Mouse (Mus musculus): ENCODE results near the gene Aurkb. TPM values are rescaled to one million over a fixed set of nuclear protein-coding genes. Genes with fewer than 3 reads are reported as not detected.
"Not testable (repeated sequence)": the region's sequence is repeated elsewhere in the genome, so short reads cannot be mapped to it uniquely, and the experiment has no call there.

Gene Aurkb
- 12.6 and 15.4 TPM in 2 replicates for polyA plus RNA-seq (2015; fragmentation: Nextera tagmentation; extraction: Ambion mirVana)

- no peaks in the 10 kb centered on the region for H3K9me3 ChIP-seq (replicated peaks; ENCODE audit: control insufficient read depth, low read length, poor library complexity, severe bottlenecking)
- H3K4me1 ChIP-seq (ENCODE audit: control insufficient read depth, insufficient read depth, low read length): peaks cover 8% of the 10 kb centered on the region
- peak within 1 kb of the TSS; percentile 60 for H3K4me3 ChIP-seq (ENCODE audit: low read depth, low read length)
- H3K4me2 ChIP-seq (ENCODE audit: low read length): peak within 1 kb of the TSS; percentile 100
- WGBS: under 1% methylated on average over 53 of the region's 54 CpGs
- H3K36me3 ChIP-seq (ENCODE audit: control insufficient read depth, insufficient read depth, low read length): no peaks in the 10 kb centered on the region
- no peak within 1 kb of the TSS for H3K27ac ChIP-seq (ENCODE audit: low read length)
- peak within 1 kb of the TSS; percentile 55; the same call in 1 of the 2 replicates for H3K9ac ChIP-seq (ENCODE audit: low read depth, low read length)
- ATAC-seq: peak; percentile 59
- no peaks in the 10 kb centered on the region for H3K27me3 ChIP-seq (ENCODE audit: control insufficient read depth, insufficient read depth, low read depth, low read length)
Observed at GRCm38 (mm10) chr11:69045531-69046394, at the start of gene Aurkb. Gene Aurkb, plus strand, starts transcription at chr11:69045647.

- WGBS: 93% methylated on average over 4 of the region's 4 CpGs
- no peaks in the 10 kb centered on the region for H3K9me3 ChIP-seq (replicated peaks; ENCODE audit: control insufficient read depth, low read length, poor library complexity, severe bottlenecking)
Observed at GRCm38 (mm10) chr11:68997080-68997479, 48.4 kb upstream of the Aurkb start.

GRCm38 (mm10) chr11:69002782-69003181, 42.7 kb upstream of the Aurkb start:
- not testable (repeated sequence) for H3K27me3 ChIP-seq (ENCODE audit: control insufficient read depth, insufficient read depth, low read depth, low read length); H3K9ac ChIP-seq (ENCODE audit: low read depth, low read length); H3K9me3 ChIP-seq (replicated peaks; ENCODE audit: control insufficient read depth, low read length, poor library complexity, severe bottlenecking); H3K4me3 ChIP-seq (ENCODE audit: low read depth, low read length); H3K4me2 ChIP-seq (ENCODE audit: low read length); ATAC-seq; H3K27ac ChIP-seq (ENCODE audit: low read length); H3K4me1 ChIP-seq (ENCODE audit: control insufficient read depth, insufficient read depth, low read length)
- WGBS: 93% methylated on average over 4 of the region's 4 CpGs
- H3K36me3 ChIP-seq (ENCODE audit: control insufficient read depth, insufficient read depth, low read length): peaks cover 27% of the 10 kb centered on the region

More at GRCm38 (mm10) chr11:68997080-68997479, 48.4 kb upstream of the Aurkb start:
- no peak overlapping the region for H3K9ac ChIP-seq (ENCODE audit: low read depth, low read length)
- no peak overlapping the region for H3K4me2 ChIP-seq (ENCODE audit: low read length)
- H3K27me3 ChIP-seq (ENCODE audit: control insufficient read depth, insufficient read depth, low read depth, low read length): no peaks in the 10 kb centered on the region
- H3K4me3 ChIP-seq (ENCODE audit: low read depth, low read length): no peak overlapping the region
- peaks cover 48% of the 10 kb centered on the region for H3K36me3 ChIP-seq (ENCODE audit: control insufficient read depth, insufficient read depth, low read length)
- H3K4me1 ChIP-seq (ENCODE audit: control insufficient read depth, insufficient read depth, low read length): no peaks in the 10 kb centered on the region
- no peak for ATAC-seq
- H3K27ac ChIP-seq (ENCODE audit: low read length): no peak overlapping the region

- WGBS: 70% methylated on average over 4 of the region's 4 CpGs
- no peak overlapping the region for H3K4me3 ChIP-seq (ENCODE audit: low read depth, low read length)
- no peak overlapping the region for H3K27ac ChIP-seq (ENCODE audit: low read length)
- ATAC-seq: no peak
- no peak overlapping the region for H3K4me2 ChIP-seq (ENCODE audit: low read length)
- no peaks in the 10 kb centered on the region for H3K27me3 ChIP-seq (ENCODE audit: control insufficient read depth, insufficient read depth, low read depth, low read length)
- peaks cover 8% of the 10 kb centered on the region for H3K4me1 ChIP-seq (ENCODE audit: control insufficient read depth, insufficient read depth, low read length)
- H3K9me3 ChIP-seq (replicated peaks; ENCODE audit: control insufficient read depth, low read length, poor library complexity, severe bottlenecking): no peaks in the 10 kb centered on the region
- no peak overlapping the region for H3K9ac ChIP-seq (ENCODE audit: low read depth, low read length)
- peaks cover 25% of the 10 kb centered on the region for H3K36me3 ChIP-seq (ENCODE audit: control insufficient read depth, insufficient read depth, low read length)
Observed at GRCm38 (mm10) chr11:69003592-69003991, 41.9 kb upstream of the Aurkb start.

GRCm38 (mm10) chr11:69005193-69005592, 40.3 kb upstream of the Aurkb start:
- Histone ChIP-seq H3K9me3 (replicated peaks; ENCODE audit: control insufficient read depth, low read length, poor library complexity, severe bottlenecking) (no peaks in the 10 kb centered on the region), H3K4me3 (ENCODE audit: low read depth, low read length) (no peak overlapping the region), H3K36me3 (ENCODE audit: control insufficient read depth, insufficient read depth, low read length) (peaks cover 16% of the 10 kb centered on the region), H3K27me3 (ENCODE audit: control insufficient read depth, insufficient read depth, low read depth, low read length) (no peaks in the 10 kb centered on the region), H3K4me1 (ENCODE audit: control insufficient read depth, insufficient read depth, low read length) (peaks cover 8% of the 10 kb centered on the region), H3K27ac (ENCODE audit: low read length) (no peak overlapping the region), H3K9ac (ENCODE audit: low read depth, low read length) (no peak overlapping the region), H3K4me2 (ENCODE audit: low read length) (no peak overlapping the region)
- ATAC-seq: no peak
- 93% methylated on average over 7 of the region's 7 CpGs for WGBS

GRCm38 (mm10) chr11:69006575-69006974, 38.9 kb upstream of the Aurkb start:
- ATAC-seq; H3K9me3 ChIP-seq (replicated peaks; ENCODE audit: control insufficient read depth, low read length, poor library complexity, severe bottlenecking); H3K36me3 ChIP-seq (ENCODE audit: control insufficient read depth, insufficient read depth, low read length); H3K27me3 ChIP-seq (ENCODE audit: control insufficient read depth, insufficient read depth, low read depth, low read length); H3K9ac ChIP-seq (ENCODE audit: low read depth, low read length); H3K27ac ChIP-seq (ENCODE audit: low read length); H3K4me3 ChIP-seq (ENCODE audit: low read depth, low read length); H3K4me2 ChIP-seq (ENCODE audit: low read length): not testable (repeated sequence)
- peaks cover 12% of the 10 kb centered on the region for H3K4me1 ChIP-seq (ENCODE audit: control insufficient read depth, insufficient read depth, low read length)

- Histone ChIP-seq H3K4me1 (ENCODE audit: control insufficient read depth, insufficient read depth, low read length) (peaks cover 12% of the 10 kb centered on the region), H3K4me3 (ENCODE audit: low read depth, low read length) (peak within 1 kb of the TSS; percentile 71), H3K9me3 (replicated peaks; ENCODE audit: control insufficient read depth, low read length, poor library complexity, severe bottlenecking) (no peaks in the 10 kb centered on the region), H3K4me2 (ENCODE audit: low read length) (peak within 1 kb of the TSS; percentile 61), H3K27ac (ENCODE audit: low read length) (peak within 1 kb of the TSS; percentile 58; the same call in 1 of the 2 replicates), H3K27me3 (ENCODE audit: control insufficient read depth, insufficient read depth, low read depth, low read length) (no peaks in the 10 kb centered on the region), H3K9ac (ENCODE audit: low read depth, low read length) (peak within 1 kb of the TSS; percentile 79), H3K36me3 (ENCODE audit: control insufficient read depth, insufficient read depth, low read length) (no peaks in the 10 kb centered on the region)
- WGBS: 11% methylated on average over 38 of the region's 38 CpGs
- ATAC-seq: peak; percentile 77
Observed at GRCm38 (mm10) chr11:69008182-69009121, 37.0 kb upstream of the Aurkb start, which contains the start of gene Pfas. Gene Pfas, minus strand, starts transcription at chr11:69008460.

- H3K36me3 ChIP-seq (ENCODE audit: control insufficient read depth, insufficient read depth, low read length): no peaks in the 10 kb centered on the region
- H3K9me3 ChIP-seq (replicated peaks; ENCODE audit: control insufficient read depth, low read length, poor library complexity, severe bottlenecking): no peaks in the 10 kb centered on the region
- WGBS: 86% methylated on average over 1 of the region's 1 CpGs
- no peak overlapping the region for H3K4me3 ChIP-seq (ENCODE audit: low read depth, low read length)
- no peak overlapping the region for H3K27ac ChIP-seq (ENCODE audit: low read length)
- H3K4me2 ChIP-seq (ENCODE audit: low read length): no peak overlapping the region
- H3K9ac ChIP-seq (ENCODE audit: low read depth, low read length): no peak overlapping the region
- peaks cover 12% of the 10 kb centered on the region for H3K4me1 ChIP-seq (ENCODE audit: control insufficient read depth, insufficient read depth, low read length)
- no peak for ATAC-seq
- no peaks in the 10 kb centered on the region for H3K27me3 ChIP-seq (ENCODE audit: control insufficient read depth, insufficient read depth, low read depth, low read length)
Observed at GRCm38 (mm10) chr11:69009508-69009907, 35.9 kb upstream of the Aurkb start.

Measured in midbrain, embryonic 16.5 days (tissue).